Mouse (Mus musculus) cerebellum, adult 2 months (tissue): Measurements from ENCODE around the gene Rap2b. TPM values are rescaled to one million over a fixed set of nuclear protein-coding genes. Genes with fewer than 3 reads are reported as not detected.

ENCODE experiments used
- DNase-seq, 2 experiments: peaks; one replicate each; pipeline ENCODE4 v3.0.0; 2021
- H3K27ac ChIP-seq: fragments of 200-500 bp; 2 replicates; pipeline ENCODE4 v1.5.1; 2012; ENCODE audit warnings: low read length, control low read depth, inconsistent platforms; ENCODE audit not compliant: insufficient read depth
- H3K27me3 ChIP-seq: fragments of 200-500 bp; 2 replicates; pipeline ENCODE4 v1.6.1; 2012; ENCODE audit warnings: inconsistent platforms, mild to moderate bottlenecking, low read length, moderate library complexity; ENCODE audit not compliant: control insufficient read depth, insufficient read depth
- H3K4me1 ChIP-seq: fragments of 200-500 bp; 2 replicates; pipeline ENCODE4 v1.6.1; 2011; ENCODE audit warnings: low read length; ENCODE audit not compliant: control insufficient read depth, insufficient read depth
- H3K4me3 ChIP-seq: fragments of 200-500 bp; replicated peaks from 2 replicates; pipeline ENCODE3; 2011; ENCODE audit warnings: mild to moderate bottlenecking, low read depth, low read length, control low read depth; ENCODE audit not compliant: insufficient read depth
- CTCF ChIP-seq: fragments of 200-500 bp; IDR thresholded peaks from 2 replicates; pipeline ENCODE4 v1.5.1; 2011; ENCODE audit warnings: low read depth, mild to moderate bottlenecking, control low read depth, low read length, moderate library complexity, borderline replicate concordance; ENCODE audit not compliant: insufficient read depth
- POLR2A ChIP-seq: fragments of 200-500 bp; IDR thresholded peaks from 2 replicates; pipeline ENCODE4 v1.6.1; 2011; ENCODE audit warnings: low read length, control low read depth, borderline replicate concordance; ENCODE audit not compliant: insufficient read depth
- WGBS: fragments of 180-500 bp; shearing (Covaris S2); methylation state at CpG from one replicate; pipeline ENCODE4 v1.1.7; 2018; 5-methylcytosine and 5-hydroxymethylcytosine counted together
- polyA plus RNA-seq: library from polyadenylated mRNA; depleted of rRNA; stranded (reverse); fragments of >200 nt; gene quantifications from 2 replicates; pipeline ENCODE4 v1.2.3, GENCODE M21; 2012; rRNA removed

Gene Rap2b
- polyA plus RNA-seq, 1 experiment: 4.9 TPM

GRCm38 (mm10) chr3:61392881-61393280 is 31.4 kb downstream of the Rap2b start:
- Histone ChIP-seq H3K27ac (no peak overlapping the region), H3K4me3 (no peak overlapping the region), H3K27me3 (no peaks in the 10 kb centered on the region), H3K4me1 (no peaks in the 10 kb centered on the region)
- DNase-seq: no peak
- 92% methylated on average over 1 of the region's 1 CpGs for WGBS
- no peak for TF ChIP-seq POLR2A
- TF ChIP-seq CTCF: no peak

- DNase-seq: no peak
- 69% methylated on average over 3 of the region's 3 CpGs for WGBS
Observed at GRCm38 (mm10) chr3:61393520-61393919, 32.1 kb downstream of the Rap2b start.

DNA sequence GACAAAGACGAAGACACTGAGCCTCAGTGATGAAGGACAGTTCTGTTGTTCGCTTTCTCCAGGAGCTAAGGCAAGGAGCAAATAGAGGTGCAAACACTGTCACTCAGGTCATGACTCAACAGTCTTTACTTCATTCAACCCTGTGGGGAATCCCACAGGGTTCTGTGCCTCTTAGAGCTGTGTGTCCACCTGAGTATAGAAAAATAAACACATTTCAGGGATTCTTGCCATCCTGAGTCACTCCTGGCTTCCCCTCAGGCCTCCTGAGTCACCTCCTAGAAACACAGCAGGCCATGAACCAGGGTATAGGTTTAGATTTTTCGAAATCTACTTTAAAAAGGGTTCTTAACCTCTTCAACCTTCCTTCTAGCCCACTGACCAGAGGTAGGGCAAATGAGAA is 33.9 kb downstream of the Rap2b start:
- no peak for DNase-seq
- Histone ChIP-seq H3K4me1 (no peaks in the 10 kb centered on the region), H3K27me3 (no peaks in the 10 kb centered on the region), H3K27ac (no peak overlapping the region), H3K4me3 (no peak overlapping the region)
- WGBS: 87% methylated on average over 3 of the region's 3 CpGs
- TF ChIP-seq POLR2A: no peak
- TF ChIP-seq CTCF: no peak

More at GRCm38 (mm10) chr3:61393520-61393919, 32.1 kb downstream of the Rap2b start:
- TF ChIP-seq POLR2A: no peak
- TF ChIP-seq CTCF: no peak
- Histone ChIP-seq H3K27me3 (no peaks in the 10 kb centered on the region), H3K4me1 (no peaks in the 10 kb centered on the region), H3K27ac (no peak overlapping the region), H3K4me3 (no peak overlapping the region)

- TF ChIP-seq POLR2A: no peak
- TF ChIP-seq CTCF: no peak
- no peaks in the 10 kb centered on the region for H3K4me1 ChIP-seq
- H3K27ac ChIP-seq: no peak overlapping the region
- no peaks in the 10 kb centered on the region for H3K27me3 ChIP-seq
- H3K4me3 ChIP-seq: no peak overlapping the region
- DNase-seq: no peak
- WGBS: 31% methylated on average over 2 of the region's 2 CpGs
Observed at GRCm38 (mm10) chr3:61396728-61397127, 35.3 kb downstream of the Rap2b start.

DNA sequence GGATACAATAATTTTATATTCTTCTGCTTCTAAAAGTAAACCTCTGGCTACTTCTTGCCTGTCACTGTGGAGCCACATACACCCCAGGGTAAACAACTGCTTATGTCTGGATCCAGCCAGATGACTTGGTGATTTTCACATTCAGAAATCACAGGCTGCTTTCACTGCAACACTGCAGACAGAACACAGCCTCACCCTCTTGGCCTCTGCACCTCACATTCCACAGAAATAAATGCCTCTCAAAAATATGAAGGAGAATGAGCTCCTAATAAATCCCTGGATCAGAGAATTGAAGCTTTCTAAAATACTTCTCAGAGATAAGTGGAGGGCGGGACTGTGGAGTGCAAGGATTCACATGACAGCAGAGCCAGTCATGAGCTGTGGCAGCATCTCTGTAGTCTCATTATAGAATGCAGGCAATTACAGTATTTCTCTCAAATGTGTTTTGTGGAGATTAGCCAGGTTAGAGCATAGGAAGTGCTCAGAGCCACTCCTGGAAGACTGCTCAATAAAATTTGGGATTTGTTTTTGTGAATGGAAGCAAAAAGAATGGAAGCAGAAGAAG is 39.5 kb downstream of the Rap2b start:
- no peak overlapping the region for H3K27ac ChIP-seq
- H3K4me1 ChIP-seq: no peaks in the 10 kb centered on the region
- TF ChIP-seq POLR2A (no peak), CTCF (no peak)
- H3K27me3 ChIP-seq: no peaks in the 10 kb centered on the region
- no peak overlapping the region for H3K4me3 ChIP-seq
- no peak for DNase-seq
- WGBS: 66% methylated on average over 1 of the region's 1 CpGs

GRCm38 (mm10) chr3:61406921-61407320 is 45.5 kb downstream of the Rap2b start:
- H3K4me3 ChIP-seq: no peak overlapping the region
- 76% methylated on average over 4 of the region's 4 CpGs for WGBS
- TF ChIP-seq POLR2A: no peak
- TF ChIP-seq CTCF: no peak
- H3K27ac ChIP-seq: no peak overlapping the region
- no peaks in the 10 kb centered on the region for H3K4me1 ChIP-seq
- no peaks in the 10 kb centered on the region for H3K27me3 ChIP-seq
- DNase-seq: no peak

DNA sequence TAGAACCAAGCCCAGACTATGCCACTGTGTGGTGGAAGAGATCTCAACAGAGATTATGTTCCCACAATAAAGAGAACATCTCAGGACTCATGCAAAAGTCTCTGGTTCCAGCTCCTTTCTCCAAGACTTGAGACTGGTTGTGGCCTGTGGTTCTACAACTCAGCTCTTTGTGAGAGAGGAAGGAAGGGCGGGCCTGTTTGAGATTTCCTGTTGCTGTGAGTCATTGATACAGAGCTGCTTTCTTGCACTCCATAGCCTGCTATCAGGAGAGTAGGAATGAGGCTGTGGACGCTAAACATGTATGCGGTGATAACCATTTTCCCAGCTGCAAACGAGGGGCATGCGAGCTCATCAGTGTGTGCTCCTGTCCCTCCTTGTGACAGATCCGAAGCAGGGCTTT is 48.2 kb downstream of the Rap2b start:
- Histone ChIP-seq H3K4me3 (no peak overlapping the region), H3K4me1 (no peaks in the 10 kb centered on the region), H3K27me3 (no peaks in the 10 kb centered on the region), H3K27ac (no peak overlapping the region)
- DNase-seq: no peak
- TF ChIP-seq CTCF (no peak), POLR2A (no peak)
- 82% methylated on average over 6 of the region's 6 CpGs for WGBS

- DNase-seq: no peak
- no peak overlapping the region for H3K4me3 ChIP-seq
- 55% methylated on average over 1 of the region's 1 CpGs for WGBS
- no peaks in the 10 kb centered on the region for H3K27me3 ChIP-seq
- H3K27ac ChIP-seq: no peak overlapping the region
- no peak for TF ChIP-seq CTCF
- no peak for TF ChIP-seq POLR2A
- no peaks in the 10 kb centered on the region for H3K4me1 ChIP-seq
Observed at GRCm38 (mm10) chr3:61415883-61416282, 54.4 kb downstream of the Rap2b start.

Other genes starting within 250 kb of the Rap2b start
- gene B430305J03Rik, start 4.3 kb downstream of the Rap2b start, polyA plus RNA-seq: 0.22 and 0.44 TPM in 2 replicates